Mouse (Mus musculus) fibroblast of lung, adult 2 months (primary cell): Measurements from ENCODE around the gene Patl2.
"Not testable (repeated sequence)": the region's sequence is repeated elsewhere in the genome, so short reads cannot be mapped to it uniquely, and the experiment has no call there.

Source experiments
- DNase-seq: peaks from one replicate; pipeline ENCODE4 v3.0.0-alpha.2; 2011; ENCODE audit warnings: low read depth

The Patl2 gene

DNA sequence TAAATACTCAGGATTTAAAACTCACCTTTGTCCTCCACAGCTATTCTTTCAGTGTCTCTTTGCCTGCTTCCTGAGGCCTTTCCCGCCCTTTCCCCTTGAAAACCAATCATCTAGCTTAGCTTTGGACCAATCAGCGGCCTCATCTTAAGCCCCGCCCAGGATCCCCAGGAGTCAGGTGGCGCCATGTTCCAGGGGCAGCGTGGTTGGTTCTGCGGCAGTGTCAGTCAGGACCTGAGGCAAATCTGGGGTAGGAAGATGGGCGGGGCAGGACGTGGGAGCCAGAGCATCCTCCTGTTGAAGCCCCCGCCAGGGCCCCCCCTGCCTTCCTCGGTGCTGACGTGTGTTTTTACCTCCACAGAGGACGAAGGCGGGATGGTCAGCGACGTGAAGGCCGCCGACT is at the start of gene Patl2, which contains the start of gene Terb2:
Gene Patl2 (minus strand): TSS at position 84 of the 400 bp plus-strand sequence.
Gene Terb2 (plus strand): TSS at position 167 of the 400 bp plus-strand sequence.
- no peak for DNase-seq

- DNase-seq = no peak
These were observed 49.4 kb upstream of the Patl2 start for GRCm38 (mm10) chr2:122235425-122235824.

DNA sequence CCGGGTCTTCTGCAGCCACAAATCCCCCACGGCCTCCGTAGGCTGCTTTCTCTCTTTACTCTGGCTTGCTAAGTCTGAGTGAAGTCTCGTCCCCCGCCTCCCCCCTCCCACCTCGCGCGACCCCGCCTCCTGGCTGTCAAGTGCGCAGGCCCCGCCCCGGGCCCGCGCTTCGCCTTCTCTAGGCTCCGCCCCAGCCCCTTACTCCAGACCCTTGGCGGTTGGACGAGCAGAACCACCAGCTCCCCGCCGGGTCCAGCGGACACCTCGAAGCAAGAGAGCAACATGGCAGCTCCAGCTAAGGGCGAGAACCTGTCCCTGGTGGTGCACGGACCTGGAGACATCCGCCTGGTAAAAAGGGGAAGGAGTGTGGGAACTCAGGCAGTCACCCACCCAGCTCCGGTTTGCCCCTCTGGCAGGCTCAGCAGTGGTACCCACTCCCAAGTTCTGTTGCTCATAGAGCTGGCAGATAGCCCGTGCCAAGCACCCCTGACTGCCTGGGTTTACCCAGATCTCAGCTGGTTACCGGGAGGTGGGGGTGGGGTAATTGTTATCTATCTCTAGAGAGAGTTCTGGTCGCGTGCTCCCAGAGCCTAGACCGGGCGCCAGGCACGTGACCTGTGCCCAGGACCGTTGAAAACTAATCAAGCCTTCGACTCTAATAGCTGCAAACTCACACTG is 48.8 kb upstream of the Patl2 start, which contains the start of gene Sord:
Gene Sord (plus strand): TSS at position 139 of the 678 bp plus-strand sequence.
- DNase-seq = no peak

DNA sequence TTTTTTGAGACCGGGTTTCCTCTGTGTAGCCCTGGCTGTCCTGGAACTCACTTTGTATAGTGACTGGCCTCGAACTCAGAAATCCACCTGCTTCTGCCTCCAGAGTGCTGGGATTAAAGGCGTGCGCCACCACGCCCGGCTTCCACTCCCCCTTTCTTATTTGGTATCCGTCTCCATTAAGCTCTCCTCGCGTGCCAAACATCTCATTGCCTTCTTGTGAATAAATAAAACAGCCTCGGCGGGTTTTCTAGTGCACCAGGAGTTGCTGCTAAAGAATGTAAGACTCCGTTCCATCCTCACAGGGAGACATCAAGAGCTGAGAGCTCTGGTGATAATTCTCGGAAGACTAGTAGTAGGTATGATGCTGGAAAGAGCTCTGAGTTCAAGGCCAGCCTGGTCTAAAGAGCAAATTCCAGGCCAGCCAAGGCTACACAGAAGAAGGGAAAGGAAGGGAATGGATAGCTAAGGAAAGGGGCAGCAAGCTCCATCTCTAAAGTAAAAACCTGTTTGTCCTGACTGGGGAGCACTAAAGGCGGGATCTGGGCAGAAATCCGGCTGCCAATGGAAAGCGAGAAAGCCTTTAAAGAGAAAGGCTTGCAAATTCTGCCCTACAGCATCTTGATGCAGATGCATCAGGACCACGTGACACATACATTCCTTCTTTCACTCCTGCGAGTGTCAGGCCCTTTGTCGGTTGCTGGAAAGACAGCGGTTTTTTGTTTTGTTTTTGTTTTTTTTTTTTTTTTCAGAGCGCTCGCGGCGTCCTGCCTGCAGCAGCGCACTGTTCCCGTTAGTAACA is 48.0 kb upstream of the Patl2 start:
- DNase-seq = no peak

DNA sequence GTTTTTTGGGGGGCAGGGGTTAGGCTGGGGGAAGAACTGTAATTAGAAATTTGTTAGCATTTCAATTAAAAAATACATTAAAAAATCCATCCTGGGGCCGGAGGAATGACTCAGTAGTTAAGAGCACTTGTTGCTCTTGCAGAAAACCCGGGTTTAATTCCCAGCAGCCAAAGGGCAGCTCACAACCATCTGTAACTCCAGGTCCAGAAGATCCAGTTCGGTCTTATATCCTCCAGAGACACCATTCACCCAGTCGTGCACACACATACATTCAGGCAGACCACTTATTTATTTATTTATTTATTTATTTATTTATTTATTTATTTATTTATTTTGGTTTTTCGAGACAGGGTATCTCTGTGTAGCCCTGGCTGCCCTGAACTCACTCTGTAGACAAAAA is 47.4 kb upstream of the Patl2 start:
- no peak for DNase-seq

GRCm38 (mm10) chr2:122231616-122232015 is 45.6 kb upstream of the Patl2 start:
- no peak for DNase-seq

- no peak for DNase-seq
These were observed 44.4 kb upstream of the Patl2 start for GRCm38 (mm10) chr2:122230395-122230794.

DNA sequence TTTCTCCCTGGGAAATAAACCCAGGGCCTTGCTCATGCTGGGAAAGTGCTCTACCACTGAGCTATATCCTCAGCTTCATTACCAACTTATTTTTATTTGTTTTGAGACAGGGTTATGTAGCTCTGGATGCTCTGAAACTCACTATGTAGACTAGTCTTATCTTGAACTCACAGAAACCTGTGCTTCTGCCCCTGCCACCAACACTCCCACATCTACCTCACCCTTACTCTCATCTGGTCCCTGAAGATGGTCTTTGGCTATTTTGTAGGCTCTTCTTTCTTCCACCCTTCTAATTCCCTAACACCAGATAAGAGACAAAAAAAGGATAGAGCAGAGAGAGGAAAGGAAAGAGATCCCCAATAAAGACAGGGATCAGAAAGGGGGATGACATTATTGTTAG is 37.7 kb upstream of the Patl2 start:
- no peak for DNase-seq

GRCm38 (mm10) chr2:122222272-122222671 is 36.3 kb upstream of the Patl2 start:
- no peak for DNase-seq

DNA sequence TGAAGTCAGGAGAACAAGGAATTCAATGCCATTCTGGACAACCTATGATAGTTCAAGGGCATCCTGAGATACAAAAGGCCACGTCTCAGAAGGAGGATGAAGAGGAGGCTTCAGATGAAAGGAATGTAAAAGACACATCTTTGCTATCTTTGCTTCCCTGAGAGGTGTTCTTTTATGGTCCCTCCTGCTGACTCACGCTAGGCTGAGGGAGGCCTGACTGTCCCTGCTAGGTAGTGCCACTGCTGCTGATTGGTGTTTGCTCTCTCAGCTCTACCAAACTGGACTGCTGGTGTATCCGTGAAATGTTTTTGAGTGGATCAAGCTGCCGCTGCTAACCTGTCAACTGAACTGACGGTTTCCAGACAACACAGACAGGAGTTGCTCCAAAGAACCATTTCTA is 35.8 kb upstream of the Patl2 start:
- no peak for DNase-seq

GRCm38 (mm10) chr2:122221378-122221777 is 35.4 kb upstream of the Patl2 start:
- DNase-seq = no peak

- no peak for DNase-seq
These were observed 32.2 kb upstream of the Patl2 start for GRCm38 (mm10) chr2:122218234-122218633.

- not testable (repeated sequence) for DNase-seq
These were observed 31.1 kb upstream of the Patl2 start for GRCm38 (mm10) chr2:122217075-122217474.

DNA sequence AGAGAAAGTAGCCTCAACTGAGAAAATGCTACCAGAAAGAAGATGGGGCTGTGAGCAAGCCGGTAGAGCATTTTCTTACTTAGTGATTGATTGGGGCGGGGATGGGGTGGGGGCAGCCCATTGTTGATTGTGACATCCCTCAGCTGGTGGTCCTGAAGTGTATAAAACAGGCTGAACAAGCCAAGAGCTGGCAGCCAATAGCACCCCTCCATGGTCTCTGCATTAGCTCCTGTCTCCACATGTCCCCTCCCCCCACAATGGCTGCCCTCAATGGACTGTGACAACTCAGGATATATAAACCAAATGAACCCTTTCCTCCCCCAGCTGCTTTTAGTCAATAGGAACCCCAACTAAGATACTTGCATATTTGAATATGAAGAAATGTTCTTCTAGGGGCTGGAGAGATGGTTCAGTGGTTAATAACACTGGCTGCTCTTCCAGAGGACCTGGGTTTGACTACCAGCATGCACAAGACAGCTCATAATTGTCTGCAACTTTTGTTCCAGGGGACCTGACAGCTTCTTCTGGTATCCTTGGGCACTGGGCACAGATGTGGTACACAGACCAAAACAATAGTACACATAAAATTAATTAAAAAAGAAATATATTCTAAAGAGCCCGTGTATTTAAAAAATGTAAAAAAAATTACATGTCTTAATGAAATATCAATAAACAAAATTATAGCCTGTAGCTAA is 24.7 kb upstream of the Patl2 start:
- DNase-seq = no peak

DNA sequence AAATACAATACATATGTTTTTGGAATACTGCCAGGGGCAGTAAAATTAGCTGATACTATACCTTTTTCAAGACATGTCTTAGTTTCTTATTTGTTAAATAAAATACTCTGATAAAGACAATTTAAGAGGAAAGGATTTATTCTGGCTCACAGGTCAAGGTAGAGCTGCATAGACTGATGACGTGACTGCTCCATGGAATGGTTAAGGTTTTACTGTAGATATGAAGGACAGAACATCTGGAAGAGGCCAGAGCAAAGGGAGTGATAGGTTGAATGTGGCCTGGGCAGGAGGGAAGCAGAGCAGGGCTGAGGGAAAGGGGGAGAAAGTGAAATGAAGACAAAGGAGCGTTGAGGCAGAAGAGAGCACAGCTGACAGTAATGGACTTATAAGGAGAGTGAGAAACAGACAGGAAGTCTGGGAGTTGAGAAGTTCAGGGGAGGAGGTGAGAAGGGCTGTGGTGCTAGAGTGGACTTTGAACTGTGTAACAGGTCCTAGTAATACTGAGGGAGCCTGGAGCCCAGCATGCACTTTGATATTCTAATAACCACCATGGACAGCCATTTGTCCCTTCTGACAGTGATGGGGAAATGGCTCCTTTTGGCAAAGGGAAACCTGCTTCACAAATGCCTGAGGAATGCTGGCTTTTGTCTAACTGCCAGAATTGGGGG is 20.6 kb upstream of the Patl2 start:
- DNase-seq = no peak

DNA sequence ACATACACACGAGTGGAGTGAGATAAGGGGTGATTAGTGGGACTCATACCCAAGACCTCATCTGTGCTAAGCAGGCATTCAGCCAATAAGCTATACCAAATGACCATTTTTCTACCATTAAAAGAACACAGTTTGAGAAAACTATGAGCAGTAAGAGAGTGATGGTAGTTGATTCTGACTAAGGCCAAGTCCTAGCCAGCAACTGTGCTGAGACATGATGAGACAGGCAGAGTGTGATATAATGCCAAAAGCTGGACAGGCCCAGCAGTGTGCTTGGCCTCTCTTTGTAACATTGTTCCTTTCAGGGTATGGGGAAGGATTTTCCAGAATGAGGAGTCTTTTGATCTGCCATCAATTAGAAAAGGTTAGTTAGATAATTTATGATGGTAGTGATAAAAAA is 15.5 kb upstream of the Patl2 start:
- no peak for DNase-seq

- DNase-seq = peak; percentile 21
These were observed 8.5 kb upstream of the Patl2 start for GRCm38 (mm10) chr2:122194509-122194929.

GRCm38 (mm10) chr2:122191849-122192248 is 5.9 kb upstream of the Patl2 start:
- no peak for DNase-seq

DNA sequence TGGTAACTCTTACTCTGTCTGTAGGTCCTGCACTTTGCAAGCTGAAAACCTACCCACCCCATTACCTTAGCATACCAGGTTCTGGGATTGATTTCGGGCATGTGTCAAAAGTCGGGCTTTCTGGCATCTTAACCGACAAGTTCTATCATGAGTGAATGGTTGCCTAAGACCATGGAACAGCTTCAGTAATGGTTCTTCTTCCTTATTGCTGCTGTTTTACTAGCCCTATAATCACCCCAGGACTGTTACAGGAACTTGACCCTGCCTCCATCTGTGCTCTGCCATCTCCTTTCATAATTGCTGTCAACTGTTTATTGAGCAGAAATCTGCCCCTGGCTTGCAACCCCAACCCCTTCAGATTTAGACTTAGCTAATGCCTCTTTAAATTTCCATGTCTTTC is 762 bp upstream of the Patl2 start:
- DNase-seq = no peak

DNA sequence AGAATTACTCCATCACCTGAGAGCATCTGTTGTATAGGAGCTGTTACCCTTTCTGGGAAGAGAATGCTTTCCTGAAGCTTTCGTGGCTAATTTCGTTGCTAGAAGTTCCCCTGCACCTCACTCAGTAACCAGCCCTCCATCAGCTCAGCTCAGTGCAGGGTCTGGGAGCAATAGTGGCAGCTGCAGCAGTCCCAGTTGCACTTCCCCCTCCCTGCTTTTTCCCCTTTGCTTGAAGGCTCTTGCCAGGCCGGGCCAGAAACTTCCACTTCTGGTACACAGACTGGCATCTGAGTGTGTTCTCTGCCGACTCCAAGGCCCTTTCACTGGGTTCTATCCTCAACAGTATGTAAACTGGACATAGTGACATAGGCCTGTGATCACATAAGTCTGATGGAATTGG is 903 bp downstream of the Patl2 start:
- DNase-seq = no peak

DNA sequence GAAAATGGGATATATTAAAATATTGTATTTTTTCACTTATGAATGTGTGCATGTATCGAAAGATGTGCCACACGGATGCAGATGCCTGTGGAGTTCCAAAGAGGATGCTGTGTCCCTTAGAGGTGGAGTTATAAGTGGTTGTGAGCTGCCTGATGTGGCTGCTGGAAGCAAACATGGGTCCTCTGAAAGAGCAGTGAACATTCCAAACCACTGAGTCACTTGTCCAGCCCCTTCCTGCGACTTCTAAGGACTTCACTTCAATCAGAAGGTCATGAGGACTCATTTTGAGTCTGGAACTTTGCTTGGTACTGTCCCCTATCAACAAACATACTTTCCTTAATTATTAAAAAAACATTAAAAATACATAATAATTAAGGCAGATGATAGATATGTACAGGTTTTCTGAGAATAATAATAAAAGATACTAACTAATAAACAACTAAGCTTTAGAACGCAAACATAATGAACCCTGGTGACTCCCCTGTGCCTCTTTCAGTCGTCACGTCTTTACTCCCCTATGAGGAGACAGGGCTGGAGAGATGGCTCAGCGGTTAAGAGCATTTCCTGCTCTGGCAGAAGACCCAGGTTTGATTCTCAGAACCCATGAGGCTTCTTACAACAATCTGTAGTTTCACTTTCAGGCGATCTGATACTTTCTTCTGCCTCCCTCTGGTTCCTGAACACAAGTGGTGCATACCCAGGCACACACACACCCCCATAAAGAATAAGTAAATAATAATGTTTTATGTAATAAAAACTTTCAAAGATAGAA is 5.8 kb downstream of the Patl2 start:
- no peak for DNase-seq
